Mouse (Mus musculus) left cerebral cortex, adult 9 months (tissue): ENCODE measurements around the gene Map4k4.

ENCODE experiments used
- DNase-seq, 2 experiments: peaks; one replicate each; pipeline ENCODE4 v3.0.0; 2022; ENCODE audit warnings: low spot score in 2 of 2

The Map4k4 gene

DNA sequence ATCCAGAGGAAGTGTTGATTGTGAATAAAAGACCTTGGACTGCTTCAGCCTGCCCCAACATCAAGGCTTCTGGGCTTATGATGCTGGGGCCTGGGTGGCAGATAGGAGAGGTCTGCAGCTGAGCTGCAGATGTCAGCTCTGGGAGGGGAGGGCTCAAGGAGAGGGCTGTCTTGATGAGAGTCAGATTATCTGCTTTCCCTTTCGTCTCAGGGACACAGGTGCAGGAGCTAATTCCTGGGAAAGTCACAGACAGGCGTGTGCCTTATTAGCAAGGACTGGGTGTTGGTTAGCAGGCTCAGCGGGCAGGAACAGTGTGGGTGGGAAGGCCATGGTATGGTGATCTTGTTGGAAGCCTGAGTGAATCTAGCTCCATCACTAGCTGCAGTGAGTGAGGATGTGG is 63.1 kb downstream of the Map4k4 start:
- no peak for DNase-seq

DNA sequence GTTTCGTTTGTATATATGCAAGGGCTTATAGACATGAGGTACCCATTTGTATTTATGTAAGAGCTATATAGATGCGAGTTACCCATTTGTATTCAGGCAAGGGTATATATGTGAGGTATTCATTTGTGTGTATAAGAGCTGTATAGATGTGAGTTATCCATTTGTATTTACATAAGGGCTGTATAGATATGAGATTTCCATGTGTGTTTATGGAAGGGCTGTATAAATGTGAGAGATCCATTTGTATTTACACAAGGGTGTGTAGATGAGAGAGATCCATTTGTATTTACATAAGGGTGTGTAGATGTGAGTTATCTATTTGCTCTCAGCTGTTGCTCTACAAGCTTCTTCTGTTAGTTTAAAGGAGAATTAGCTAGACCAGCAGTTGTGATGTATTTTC is 63.7 kb downstream of the Map4k4 start:
- DNase-seq = no peak

DNA sequence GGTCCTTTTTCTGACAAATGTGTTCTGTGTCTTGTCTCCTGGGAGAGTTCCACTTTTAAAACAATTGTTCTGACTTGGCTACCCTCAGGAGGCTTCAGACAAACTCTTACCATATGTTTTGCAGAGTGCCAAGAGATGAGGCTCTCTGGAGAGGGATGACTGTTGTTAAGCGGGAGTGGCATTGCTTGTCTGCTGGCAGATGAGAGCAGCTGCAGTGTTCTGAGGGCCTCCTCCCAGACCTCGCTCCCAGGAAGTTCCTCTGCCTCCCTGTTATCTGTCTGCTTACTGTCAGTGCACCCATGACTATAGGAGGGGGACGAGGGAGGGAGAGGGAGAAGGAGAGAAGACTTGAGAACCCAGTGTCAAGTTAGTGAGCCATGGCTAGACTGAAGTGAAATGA is 64.7 kb downstream of the Map4k4 start:
- DNase-seq = no peak

DNA sequence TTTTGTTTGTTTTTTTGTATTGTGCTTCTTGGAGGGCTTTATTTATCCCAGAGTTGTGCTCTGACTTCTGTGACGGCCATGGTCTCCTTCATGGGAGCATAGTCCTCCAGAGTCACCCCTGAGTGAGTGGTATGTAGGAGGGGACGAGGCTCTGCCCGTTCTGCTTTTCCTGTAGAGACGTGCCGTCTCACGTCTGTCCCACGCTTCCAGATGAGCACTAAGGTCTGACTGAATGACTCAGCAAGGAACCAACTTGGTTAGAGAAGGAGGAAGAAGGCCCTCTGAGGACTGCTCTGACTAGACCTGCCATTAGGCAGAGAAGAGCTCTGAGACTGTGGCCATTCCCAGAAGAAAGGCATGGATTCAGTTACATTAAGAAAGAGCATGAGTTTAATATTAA is 68.3 kb downstream of the Map4k4 start:
- no peak for DNase-seq

DNA sequence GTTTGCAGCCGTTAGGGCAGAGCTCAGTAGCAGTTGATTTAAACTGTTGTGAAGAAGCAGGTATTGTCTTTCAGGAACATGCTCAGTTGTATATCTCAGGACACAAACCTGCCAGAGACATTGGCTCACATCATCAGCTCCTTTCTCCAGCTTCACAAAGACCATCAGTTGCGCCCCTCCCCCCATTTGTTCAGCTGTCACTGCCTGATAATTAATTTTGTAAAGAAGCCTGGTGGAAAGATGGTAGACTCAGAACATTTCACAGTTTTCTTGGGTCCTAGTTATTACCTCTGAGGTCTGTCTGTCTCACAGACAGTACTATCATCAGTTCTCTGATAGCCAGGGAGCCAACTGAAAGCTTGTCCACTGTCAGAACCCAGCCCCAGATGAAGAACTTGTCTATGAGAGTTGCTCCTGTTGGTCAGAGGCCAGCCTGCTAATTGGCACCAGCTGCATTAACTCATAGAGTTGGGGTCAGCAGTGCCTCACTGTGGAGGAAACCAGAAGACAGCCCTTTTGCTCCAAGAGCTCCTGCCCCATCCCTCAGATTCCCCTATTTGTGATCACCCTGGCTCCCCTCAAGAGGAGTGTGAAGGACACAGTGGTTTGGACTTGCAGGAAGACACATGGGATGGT is 69.2 kb downstream of the Map4k4 start:
- DNase-seq = no peak

DNA sequence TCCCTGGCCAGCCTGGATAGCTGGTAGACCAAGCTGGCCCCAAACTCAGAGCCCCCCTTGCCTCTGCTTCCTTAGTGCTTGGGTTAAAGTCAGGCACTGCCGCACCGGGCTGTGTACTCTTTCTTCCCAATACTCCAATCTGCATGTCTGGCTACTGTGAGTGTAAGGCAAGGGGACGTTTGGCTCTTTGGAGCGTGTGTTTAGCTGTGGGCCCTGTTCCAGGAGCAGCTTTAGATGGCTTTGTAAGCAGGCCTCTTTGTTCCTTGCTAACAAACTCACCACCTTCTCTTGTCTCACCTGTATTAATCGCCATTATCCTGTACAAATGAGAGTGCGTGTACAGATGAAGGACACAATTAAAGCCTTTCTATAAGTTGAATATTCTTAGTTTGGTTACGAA is 71.7 kb downstream of the Map4k4 start:
- DNase-seq = no peak

DNA sequence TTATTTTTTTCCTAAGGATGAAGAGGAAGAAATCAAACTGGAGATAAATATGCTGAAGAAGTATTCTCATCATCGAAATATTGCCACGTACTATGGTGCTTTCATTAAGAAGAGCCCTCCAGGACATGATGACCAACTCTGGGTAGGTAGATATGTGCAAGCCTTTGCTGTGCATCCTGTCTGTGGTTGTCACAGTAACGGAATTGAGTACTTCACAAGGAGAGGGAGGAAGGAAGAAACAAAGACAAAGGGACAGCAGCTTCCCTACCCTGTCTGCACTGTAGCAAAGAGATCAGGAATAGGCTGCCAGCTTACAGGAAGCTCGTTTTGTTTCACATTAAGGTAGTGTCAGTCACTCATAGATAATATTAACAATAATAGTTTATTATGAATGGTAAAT is 73.2 kb downstream of the Map4k4 start:
- no peak for DNase-seq

DNA sequence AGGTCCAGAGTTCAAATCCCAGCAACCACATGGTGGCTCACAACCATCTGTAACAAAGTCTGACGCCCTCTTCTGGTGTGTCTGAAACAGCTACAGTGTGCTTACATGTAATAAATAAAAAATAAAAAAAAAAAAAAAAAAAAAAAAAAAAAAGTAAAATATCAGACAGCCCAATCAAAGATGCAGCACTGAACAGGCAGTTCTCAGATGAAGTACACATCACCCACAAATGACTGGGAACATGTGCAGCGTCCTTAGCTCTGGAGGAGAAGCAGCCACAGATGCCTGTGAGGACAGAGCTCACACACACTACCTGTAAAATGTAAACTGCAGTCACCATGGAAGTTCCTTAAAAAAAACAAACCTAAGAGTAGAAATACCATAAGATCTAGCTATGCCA is 74.3 kb downstream of the Map4k4 start:
- no peak for DNase-seq

DNA sequence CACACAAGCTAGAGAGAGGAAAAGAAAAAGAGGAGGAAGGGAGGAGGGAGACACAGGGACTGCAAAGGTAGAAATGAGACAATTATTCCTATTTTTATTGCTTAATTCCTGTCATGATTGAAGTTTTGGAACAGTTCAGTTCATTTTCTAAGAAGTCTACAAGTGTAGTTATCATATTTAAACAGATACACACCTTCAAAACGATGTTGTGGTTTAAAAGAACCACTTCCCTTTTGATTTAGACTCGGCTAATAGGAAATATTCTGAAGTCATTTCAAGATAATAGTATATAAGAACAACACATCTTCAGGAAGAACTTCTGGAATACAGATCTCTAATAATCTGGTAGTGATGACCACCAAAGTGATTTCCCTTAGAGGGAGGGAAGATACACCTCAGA is 75.4 kb downstream of the Map4k4 start:
- no peak for DNase-seq

DNA sequence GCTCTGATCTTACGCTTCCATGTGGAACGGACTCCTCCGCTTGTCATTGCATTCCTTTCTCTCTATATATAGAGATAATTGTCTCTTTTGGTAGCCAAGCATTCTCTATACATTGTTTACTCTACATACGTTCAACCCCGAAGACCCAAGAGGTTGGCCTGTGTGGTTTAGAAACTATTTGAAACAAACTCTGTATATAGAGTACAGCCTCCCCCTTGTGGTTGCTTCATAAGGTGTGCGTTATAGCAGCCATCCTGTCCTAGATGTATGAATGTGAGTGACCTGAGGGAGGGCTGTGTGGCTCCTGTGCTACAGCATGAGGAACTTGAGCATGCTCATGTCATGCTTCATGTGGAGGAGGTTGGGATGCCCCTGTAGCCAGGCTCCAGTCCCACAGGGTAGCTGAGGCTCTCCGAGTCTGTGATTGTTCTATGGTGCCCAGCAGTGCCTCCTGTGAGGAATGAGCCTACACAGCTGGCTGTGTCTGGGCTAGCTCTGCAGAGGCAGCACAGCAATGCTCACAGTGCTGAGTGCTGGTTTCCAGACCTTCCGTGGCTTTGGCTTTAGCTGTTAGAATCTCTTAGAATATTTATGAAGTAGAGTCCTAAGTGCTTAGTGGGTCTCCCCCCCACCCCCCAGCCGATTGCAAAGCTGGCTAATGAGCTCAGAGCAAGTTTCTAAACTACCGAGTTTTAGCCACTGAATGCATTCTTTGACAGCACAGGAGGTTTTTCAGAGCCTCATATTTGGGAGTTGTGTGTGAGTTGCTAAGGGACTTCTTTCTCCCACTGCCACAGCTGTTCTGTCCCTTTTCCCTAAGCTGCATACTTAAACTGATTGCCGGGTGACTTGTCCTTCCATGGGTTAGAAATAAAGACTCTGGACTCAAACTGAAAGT is 76.4 kb downstream of the Map4k4 start:
- no peak for DNase-seq

DNA sequence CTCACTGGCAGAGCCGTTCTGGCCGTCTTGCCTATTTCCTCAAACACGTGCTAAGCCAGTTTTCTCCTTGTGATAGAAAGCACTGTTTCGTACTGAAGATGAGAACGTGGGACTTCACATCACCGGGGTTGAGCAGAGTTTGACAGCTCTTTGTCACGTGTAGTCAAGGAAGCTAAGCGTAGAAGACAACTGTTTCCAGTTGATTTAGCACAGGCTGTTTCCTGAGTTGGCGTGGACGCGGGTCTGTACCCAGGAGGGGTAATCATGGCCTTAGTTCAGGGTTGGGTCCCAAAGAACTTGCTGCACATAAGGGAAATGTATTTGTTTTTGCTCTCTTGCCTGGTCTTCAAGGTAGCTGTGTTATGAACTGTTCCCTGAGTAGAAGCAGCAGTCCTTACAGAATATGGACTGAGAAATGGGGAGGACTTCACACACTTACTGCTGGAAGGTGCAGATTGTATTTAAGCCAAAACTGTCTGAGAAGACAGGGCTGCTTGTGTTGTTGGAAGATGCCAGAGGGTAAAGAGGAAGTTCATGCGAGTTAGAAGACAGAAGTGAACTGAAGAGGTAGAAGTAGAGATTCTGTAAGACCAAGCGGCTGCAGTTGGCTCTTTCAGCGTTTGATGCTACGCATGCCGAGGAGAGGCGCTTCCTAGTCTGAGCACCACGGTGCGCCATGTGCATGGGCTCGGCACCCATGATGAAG is 78.2 kb downstream of the Map4k4 start:
- no peak for DNase-seq

DNA sequence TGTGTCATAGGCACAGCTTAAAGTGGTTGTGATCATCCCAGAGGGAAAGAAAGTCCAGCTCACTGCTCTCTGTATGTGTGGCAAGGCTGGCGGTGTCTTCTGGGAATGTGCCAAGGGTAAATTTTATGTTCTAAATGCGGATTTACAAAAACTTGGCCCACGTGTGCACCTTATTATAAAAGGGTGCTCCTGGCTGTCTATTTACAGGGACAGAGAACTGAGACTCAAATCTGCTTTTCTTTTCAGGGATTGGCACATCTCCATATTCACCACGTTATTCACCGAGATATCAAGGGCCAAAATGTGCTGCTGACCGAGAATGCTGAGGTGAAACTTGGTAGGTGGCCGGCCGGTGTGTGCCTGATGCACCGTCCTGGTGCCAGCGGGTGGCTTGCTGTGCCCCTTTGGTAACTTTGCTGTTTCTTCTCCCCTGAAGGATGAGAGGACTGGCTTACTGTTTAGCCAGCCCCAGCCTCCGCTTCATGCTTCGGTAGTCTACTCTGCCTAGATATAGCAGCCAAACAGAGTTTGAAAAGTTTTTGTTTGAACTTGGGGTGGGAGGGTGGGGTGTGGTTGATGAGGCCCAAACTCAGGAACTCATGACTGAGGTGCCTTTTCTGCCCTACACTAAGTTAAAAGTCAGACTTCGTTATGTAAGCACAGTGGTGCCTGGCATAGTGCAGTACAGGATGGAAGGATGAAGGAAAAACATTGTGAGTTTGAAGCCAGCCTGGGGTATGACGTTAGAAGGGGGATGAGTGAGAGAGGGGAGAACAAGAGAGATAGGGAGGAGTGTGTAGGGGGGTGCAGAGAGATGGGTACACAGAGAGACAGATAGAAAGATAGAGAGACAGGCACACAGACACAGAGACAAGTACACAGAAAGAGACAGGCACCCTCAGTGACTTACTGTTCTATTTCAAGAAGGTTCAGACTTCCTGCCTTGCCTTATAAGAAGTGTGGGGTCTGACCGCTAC is 79.9 kb downstream of the Map4k4 start:
- DNase-seq = no peak

DNA sequence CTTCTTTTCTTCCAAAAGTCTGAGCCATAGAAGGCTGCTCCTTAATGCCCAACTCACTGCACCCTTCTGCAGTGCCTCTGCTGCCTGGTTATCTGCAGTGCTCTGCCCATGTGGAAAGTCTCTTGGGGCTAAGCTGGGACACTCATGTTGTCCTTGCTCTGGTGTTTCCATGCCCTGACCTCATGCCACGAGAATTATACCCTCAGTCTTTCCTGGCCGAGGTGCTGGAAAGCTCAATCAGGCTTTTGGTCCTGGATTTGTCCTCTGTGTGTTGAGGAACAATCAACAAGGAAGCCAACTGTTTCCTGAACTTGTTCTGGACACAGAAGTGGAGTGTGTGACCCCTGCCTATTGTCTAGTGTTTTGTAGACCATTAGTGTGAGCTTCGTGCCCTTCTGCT is 81.3 kb downstream of the Map4k4 start:
- no peak for DNase-seq

DNA sequence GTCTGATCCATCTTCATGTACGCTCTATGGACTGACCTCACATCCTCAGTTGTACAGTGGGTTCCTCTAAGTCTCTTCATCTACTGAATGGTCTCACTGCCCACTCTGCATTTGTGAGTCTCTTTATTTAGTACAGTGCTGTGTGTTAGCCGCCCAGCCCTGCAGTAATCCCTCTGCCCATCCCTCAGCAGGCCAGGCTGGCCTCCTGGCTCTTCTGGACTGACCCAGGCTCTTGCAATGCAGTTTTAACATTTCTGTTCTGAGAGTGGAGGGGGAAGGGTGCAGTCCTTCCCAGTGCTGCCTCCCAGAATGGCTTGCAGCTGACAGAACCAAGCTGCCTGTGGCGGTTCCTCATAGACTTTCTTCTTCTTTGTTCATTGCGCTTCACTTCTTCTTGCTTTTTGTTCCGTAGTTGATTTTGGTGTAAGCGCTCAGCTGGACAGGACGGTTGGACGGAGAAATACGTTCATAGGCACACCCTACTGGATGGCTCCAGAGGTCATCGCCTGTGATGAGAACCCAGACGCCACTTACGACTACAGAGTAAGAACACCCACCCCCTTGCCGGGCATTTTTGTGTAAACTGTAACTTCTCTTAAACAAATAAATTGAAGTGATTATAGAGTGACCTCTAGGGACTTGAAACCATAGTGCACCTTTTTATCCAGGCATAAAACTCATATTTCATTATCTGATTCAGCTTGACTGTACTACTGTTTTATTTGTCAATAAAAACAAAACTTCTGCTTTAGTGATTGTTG is 82.2 kb downstream of the Map4k4 start:
- no peak for DNase-seq

DNA sequence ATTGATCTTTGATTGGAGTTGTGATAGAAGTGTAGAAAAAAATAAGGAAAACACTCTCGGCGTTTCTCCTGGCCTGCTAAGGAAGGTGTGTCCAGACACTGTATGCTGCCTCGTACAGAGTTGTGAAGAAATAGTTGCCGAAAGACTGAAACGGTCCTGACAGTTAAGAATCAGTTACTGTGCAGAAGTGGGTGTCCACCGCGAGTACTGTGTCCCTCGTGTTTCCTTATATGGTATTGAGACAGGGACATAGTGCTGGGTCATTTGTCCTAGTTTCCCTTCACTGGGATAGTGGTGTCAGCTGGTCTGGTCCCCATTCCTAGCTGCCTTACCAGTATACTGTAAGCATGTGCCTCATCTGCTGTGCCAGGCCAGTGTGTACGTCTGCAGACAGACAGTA is 83.6 kb downstream of the Map4k4 start:
- DNase-seq = no peak

DNA sequence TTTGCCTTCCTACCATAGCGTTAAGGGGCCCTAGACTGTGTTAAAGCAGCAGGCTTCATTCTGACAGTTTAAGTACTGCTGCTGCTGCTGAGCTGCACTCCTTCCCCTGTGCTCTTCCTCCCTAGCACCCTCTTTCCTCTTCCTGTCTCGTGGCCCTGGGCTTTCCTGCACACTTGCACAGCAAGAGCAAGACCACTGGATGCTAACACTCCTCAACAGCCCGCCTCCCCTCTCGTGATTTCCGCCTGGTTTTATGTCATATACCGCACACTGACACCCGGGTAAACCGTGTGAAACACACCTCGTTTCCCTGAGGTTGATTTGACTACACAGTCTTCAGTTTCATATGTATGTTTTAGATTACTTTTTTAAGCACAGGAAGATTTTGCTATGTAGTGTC is 86.1 kb downstream of the Map4k4 start:
- no peak for DNase-seq

DNA sequence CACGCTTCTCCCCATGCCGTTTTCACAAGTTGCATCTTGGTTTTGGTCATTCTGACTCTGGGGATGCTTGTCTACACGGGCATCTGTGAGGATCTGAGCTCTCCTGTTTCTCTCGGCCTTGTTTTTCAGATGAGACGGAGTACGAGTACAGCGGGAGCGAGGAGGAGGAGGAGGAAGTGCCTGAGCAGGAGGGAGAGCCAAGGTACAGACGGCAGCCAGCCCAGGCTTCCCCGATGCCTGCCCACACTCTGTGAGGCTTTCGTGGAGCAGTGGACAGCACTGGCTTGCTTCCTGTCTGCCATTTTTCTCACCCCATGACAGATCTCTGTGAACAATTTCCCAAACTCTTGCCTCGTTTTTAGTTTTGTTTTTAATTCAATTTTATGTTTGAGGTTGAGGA is 88.1 kb downstream of the Map4k4 start:
- DNase-seq = peak in 1 of 2 experiments; percentile 60

DNA sequence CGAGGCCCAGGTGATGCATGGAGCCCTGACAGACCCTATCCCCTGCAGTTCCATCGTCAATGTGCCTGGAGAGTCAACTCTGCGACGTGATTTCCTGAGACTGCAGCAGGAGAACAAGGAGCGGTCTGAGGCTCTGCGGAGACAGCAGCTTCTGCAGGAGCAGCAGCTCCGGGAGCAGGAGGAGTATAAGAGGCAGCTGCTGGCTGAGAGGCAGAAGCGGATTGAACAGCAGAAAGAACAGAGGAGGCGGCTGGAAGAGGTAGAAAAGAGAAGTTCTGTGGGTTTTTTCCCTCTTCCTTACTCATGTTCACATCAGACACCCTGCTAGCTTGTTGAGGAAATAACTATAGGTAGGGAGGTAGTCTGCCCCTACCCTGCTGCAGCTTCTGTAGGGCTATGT is 89.3 kb downstream of the Map4k4 start:
- peak in 1 of 2 experiments; percentile 54 for DNase-seq

DNA sequence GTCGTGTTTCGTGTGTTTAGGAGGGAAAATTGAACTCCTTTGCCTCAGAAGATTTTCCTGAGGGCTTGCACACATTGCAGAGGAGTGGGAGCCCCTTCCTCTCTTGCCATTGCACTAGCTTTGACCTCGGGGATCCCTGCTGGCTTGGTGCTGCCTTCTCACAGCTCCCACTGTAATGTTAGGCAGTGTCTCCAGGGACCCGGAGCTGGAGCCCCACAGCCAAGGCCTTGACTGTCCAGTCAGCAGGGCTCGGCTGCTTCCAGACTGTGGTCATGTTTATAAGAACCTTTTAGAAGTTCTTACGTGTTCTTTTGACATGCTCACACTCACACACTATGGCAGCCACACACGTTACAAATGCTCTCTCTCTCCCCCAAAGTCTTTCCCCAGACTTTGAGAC is 93.2 kb downstream of the Map4k4 start:
- DNase-seq = no peak

DNA sequence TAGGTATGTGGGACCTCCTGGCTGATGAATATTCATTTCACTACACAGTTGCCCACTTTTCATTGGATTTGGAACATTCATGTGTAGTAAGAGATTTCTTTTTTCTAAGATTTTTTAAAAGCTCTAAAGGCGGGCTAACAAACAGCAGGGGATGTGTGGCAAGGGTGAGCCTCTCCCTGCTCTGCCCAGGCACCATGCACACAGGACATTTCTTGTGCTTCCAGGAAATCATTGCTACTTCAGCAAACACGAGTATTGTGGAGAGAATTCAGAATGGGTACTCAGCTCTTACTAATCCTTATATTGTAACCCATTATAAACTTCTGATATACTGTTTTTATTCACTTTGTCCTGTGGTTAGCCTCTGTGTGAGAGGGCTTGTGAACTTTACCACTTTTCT is 94.9 kb downstream of the Map4k4 start:
- no peak for DNase-seq

DNA sequence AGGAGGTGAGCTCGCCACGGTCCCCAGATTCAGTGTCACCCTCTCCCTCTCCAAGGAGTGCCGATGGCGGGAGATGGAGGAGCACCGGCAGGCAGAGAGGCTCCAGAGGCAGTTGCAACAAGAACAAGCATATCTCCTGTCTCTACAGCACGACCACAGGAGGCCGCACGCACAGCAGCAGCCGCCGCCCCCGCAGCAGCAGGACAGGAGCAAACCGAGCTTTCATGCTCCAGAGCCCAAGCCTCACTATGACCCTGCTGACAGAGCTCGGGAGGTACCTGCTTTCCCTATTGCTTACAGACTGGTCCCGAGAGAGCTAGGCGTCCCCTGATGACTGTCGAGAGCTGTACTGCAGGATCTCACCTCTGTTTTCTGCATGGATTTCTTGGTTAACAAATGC is 99.8 kb downstream of the Map4k4 start:
- no peak for DNase-seq
